Mouse (Mus musculus) naive thymus-derived CD4-positive, alpha-beta T cell, adult 2 months (primary cell): ENCODE measurements around the gene Ccl27b.
"Not testable (repeated sequence)": the region's sequence is repeated elsewhere in the genome, so short reads cannot be mapped to it uniquely, and the experiment has no call there.

Source experiments
- DNase-seq: peaks from one replicate; pipeline ENCODE4 v3.0.0-alpha.2; 2011; ENCODE audit warnings: low read depth

The Ccl27b gene

GRCm38 (mm10) chr4:42654951-42655350, at the start of gene Ccl27b:
Ccl27b (plus strand) TSS chr4:42655251.
- DNase-seq: not testable (repeated sequence)

GRCm38 (mm10) chr4:42611895-42612294, 43.2 kb upstream of the Ccl27b start, which contains the start of gene Gm10591:
Gm10591 (plus strand) TSS chr4:42612195.
- DNase-seq: not testable (repeated sequence)

- DNase-seq: not testable (repeated sequence)
These were observed 25.6 kb upstream of the Ccl27b start, which contains the start of gene Gm2564 for GRCm38 (mm10) chr4:42629419-42629818. Gm2564 (plus strand) TSS chr4:42629719.

GRCm38 (mm10) chr4:42661793-42662192, 6.7 kb downstream of the Ccl27b start, which contains the start of gene Il11ra2:
Il11ra2 (minus strand) TSS chr4:42661893.
- DNase-seq: not testable (repeated sequence)

GRCm38 (mm10) chr4:42675415-42675814, 20.4 kb downstream of the Ccl27b start:
- not testable (repeated sequence) for DNase-seq

- DNase-seq: not testable (repeated sequence)
These were observed 24.3 kb downstream of the Ccl27b start for GRCm38 (mm10) chr4:42679365-42679764.

GRCm38 (mm10) chr4:42680374-42681356, 25.6 kb downstream of the Ccl27b start:
- not testable (repeated sequence) for DNase-seq

GRCm38 (mm10) chr4:42681473-42682182, 26.6 kb downstream of the Ccl27b start:
- not testable (repeated sequence) for DNase-seq

GRCm38 (mm10) chr4:42682183-42682524, 27.1 kb downstream of the Ccl27b start:
- not testable (repeated sequence) for DNase-seq
